Mouse (Mus musculus): ENCODE results near the gene Lrrtm4.
A peak's percentile ranks its signal among the peaks of the same experiment; 100 is the strongest.

Lrrtm4 gene

GRCm38 (mm10) chr6:80303568-80303967 is 284.9 kb downstream of the Lrrtm4 start:
- DNase-seq (ENCODE audit: low read depth, low spot score) = no peak

- DNase-seq (ENCODE audit: low read depth, low spot score) = no peak
Observed at GRCm38 (mm10) chr6:80328391-80328790, 309.7 kb downstream of the Lrrtm4 start.

GRCm38 (mm10) chr6:80331751-80332150 is 313.1 kb downstream of the Lrrtm4 start:
- DNase-seq (ENCODE audit: low read depth, low spot score) = no peak

GRCm38 (mm10) chr6:80352307-80352706 is 333.6 kb downstream of the Lrrtm4 start:
- no peak for DNase-seq (ENCODE audit: low read depth, low spot score)

- no peak for DNase-seq (ENCODE audit: low read depth, low spot score)
Observed at GRCm38 (mm10) chr6:80357092-80357491, 338.4 kb downstream of the Lrrtm4 start.

GRCm38 (mm10) chr6:80363593-80363992 is 344.9 kb downstream of the Lrrtm4 start:
- no peak for DNase-seq (ENCODE audit: low read depth, low spot score)

- no peak for DNase-seq (ENCODE audit: low read depth, low spot score)
Observed at GRCm38 (mm10) chr6:80366532-80366931, 347.9 kb downstream of the Lrrtm4 start.

GRCm38 (mm10) chr6:80389571-80389970 is 370.9 kb downstream of the Lrrtm4 start:
- DNase-seq (ENCODE audit: low read depth, low spot score) = no peak

GRCm38 (mm10) chr6:80406757-80407156 is 388.1 kb downstream of the Lrrtm4 start:
- no peak for DNase-seq (ENCODE audit: low read depth, low spot score)

- no peak for DNase-seq (ENCODE audit: low read depth, low spot score)
Observed at GRCm38 (mm10) chr6:80440135-80440534, 421.5 kb downstream of the Lrrtm4 start.

GRCm38 (mm10) chr6:80470546-80470945 is 451.9 kb downstream of the Lrrtm4 start:
- no peak for DNase-seq (ENCODE audit: low read depth, low spot score)

GRCm38 (mm10) chr6:80476153-80476552 is 457.5 kb downstream of the Lrrtm4 start:
- no peak for DNase-seq (ENCODE audit: low read depth, low spot score)

GRCm38 (mm10) chr6:80545017-80545416 is 526.3 kb downstream of the Lrrtm4 start:
- DNase-seq (ENCODE audit: low read depth, low spot score) = no peak

GRCm38 (mm10) chr6:80549907-80550306 is 531.2 kb downstream of the Lrrtm4 start:
- DNase-seq (ENCODE audit: low read depth, low spot score) = no peak

- DNase-seq (ENCODE audit: low read depth, low spot score) = peak; percentile 14
Observed at GRCm38 (mm10) chr6:80553398-80553797, 534.7 kb downstream of the Lrrtm4 start.

- DNase-seq (ENCODE audit: low read depth, low spot score) = no peak
Observed at GRCm38 (mm10) chr6:80554991-80555390, 536.3 kb downstream of the Lrrtm4 start.

GRCm38 (mm10) chr6:80577227-80577626 is 558.5 kb downstream of the Lrrtm4 start:
- DNase-seq (ENCODE audit: low read depth, low spot score) = no peak

- no peak for DNase-seq (ENCODE audit: low read depth, low spot score)
Observed at GRCm38 (mm10) chr6:80582225-80582624, 563.5 kb downstream of the Lrrtm4 start.

- no peak for DNase-seq (ENCODE audit: low read depth, low spot score)
Observed at GRCm38 (mm10) chr6:80589776-80590175, 571.1 kb downstream of the Lrrtm4 start.

GRCm38 (mm10) chr6:80619508-80619907 is 600.8 kb downstream of the Lrrtm4 start:
- no peak for DNase-seq (ENCODE audit: low read depth, low spot score)

GRCm38 (mm10) chr6:80622676-80623334 is 604.1 kb downstream of the Lrrtm4 start:
- DNase-seq (ENCODE audit: low read depth, low spot score) = no peak

GRCm38 (mm10) chr6:80625509-80625908 is 606.8 kb downstream of the Lrrtm4 start:
- no peak for DNase-seq (ENCODE audit: low read depth, low spot score)

GRCm38 (mm10) chr6:80662729-80663128 is 644.1 kb downstream of the Lrrtm4 start:
- no peak for DNase-seq (ENCODE audit: low read depth, low spot score)

- no peak for DNase-seq (ENCODE audit: low read depth, low spot score)
Observed at GRCm38 (mm10) chr6:80664039-80664438, 645.4 kb downstream of the Lrrtm4 start.
